Mouse (Mus musculus) cerebellum, postnatal 4 days (tissue): ENCODE data around the gene Lsp1.

Source experiments
- DNase-seq, 2 experiments: peaks; one replicate each; pipeline ENCODE4 v3.0.0; 2022; ENCODE audit warnings: low spot score in 2 of 2, mixed read lengths in 1 of 2

Gene Lsp1

GRCm38 (mm10) chr7:142538291-142538690, 77.7 kb downstream of the Lsp1 start:
- no peak for DNase-seq

- DNase-seq = no peak
These were observed 78.2 kb downstream of the Lsp1 start for GRCm38 (mm10) chr7:142538766-142539165.

- no peak for DNase-seq
These were observed 79.2 kb downstream of the Lsp1 start for GRCm38 (mm10) chr7:142539828-142540227.

GRCm38 (mm10) chr7:142542771-142543303, 82.2 kb downstream of the Lsp1 start:
- DNase-seq = no peak
